ENCODE assay signal across 27 mouse cellular contexts in genomic region chr19:23023316-23023960, GRCm38 (mm10).
DNase-seq lines count a peak whose midpoint lies in the region; TF ChIP-seq lines count a peak whose summit lies in the region.
"Had no signal": no experiment of that assay in that cellular context is flagged by ENCODE, and none has a peak within 500 bp of the region (broad histone marks: within the 10 kb centered on the region; RNA-seq: fewer than 3 reads in every experiment).

No protein-coding gene starts in this region.

- H3K27ac ChIP-seq in heart, adult 2 months = peak overlapping the region; percentile 69
- H3K27ac ChIP-seq in heart, embryonic 10.5 days = no peak overlapping the region
- H3K27ac ChIP-seq: forebrain, embryonic 13.5 days; hindbrain, embryonic 13.5 days; limb, embryonic 10.5 days; limb, embryonic 15.5 days; liver, embryonic 13.5 days; midbrain, embryonic 13.5 days had no signal

- H3K9ac ChIP-seq in heart, adult 2 months (ENCODE audit: low read depth, low read length) = no peak overlapping the region
- H3K9ac ChIP-seq: forebrain, embryonic 13.5 days; hindbrain, embryonic 13.5 days; limb, embryonic 15.5 days; liver, embryonic 13.5 days; midbrain, embryonic 13.5 days had no signal

- peaks cover 7% of the 10 kb centered on the region for H3K4me1 ChIP-seq in heart, adult 2 months (ENCODE audit: control insufficient read depth, insufficient read depth, low read length)
- H3K4me1 ChIP-seq in heart, embryonic 10.5 days = peaks cover 12% of the 10 kb centered on the region; the same call in 1 of the 2 replicates
- H3K4me1 ChIP-seq: forebrain, embryonic 13.5 days; hindbrain, embryonic 13.5 days; limb, embryonic 10.5 days; limb, embryonic 15.5 days; liver, embryonic 13.5 days; megakaryocyte, embryonic 14.5 days; midbrain, embryonic 13.5 days had no signal

- TF ChIP-seq POLR2A in heart, adult 2 months (IDR thresholded peaks at IDR 0.05; ENCODE audit: insufficient read depth, low read depth, low read length) = no peak

- H3K36me3 ChIP-seq in heart, adult 2 months (ENCODE audit: control insufficient read depth, insufficient read depth, low read length) = peaks cover 4% of the 10 kb centered on the region
- no peaks in the 10 kb centered on the region for H3K36me3 ChIP-seq in heart, embryonic 10.5 days
- H3K36me3 ChIP-seq: hindbrain, embryonic 13.5 days; limb, embryonic 10.5 days; limb, embryonic 15.5 days; liver, embryonic 13.5 days; midbrain, embryonic 13.5 days had no signal

- no peak for TF ChIP-seq CTCF in heart, adult 2 months (IDR thresholded peaks at IDR 0.05)

- WGBS in heart, adult 2 months = 73% methylated on average over 7 of the region's 7 CpGs
- 84% methylated on average over 7 of the region's 7 CpGs for WGBS in heart, embryonic 10.5 days

- no peak overlapping the region for H3K4me3 ChIP-seq in heart, adult 2 months
- no peak overlapping the region for H3K4me3 ChIP-seq in heart, embryonic 10.5 days
- H3K4me3 ChIP-seq: forebrain, embryonic 13.5 days; hindbrain, embryonic 13.5 days; limb, embryonic 10.5 days; limb, embryonic 15.5 days; liver, embryonic 13.5 days; megakaryocyte, embryonic 14.5 days; midbrain, embryonic 13.5 days had no signal

- intact Hi-C loops in heart, adult 2 months (cut with DNase I) = no loop called here

- peak; percentile 47 to 55 for DNase-seq in cerebellum, postnatal 14 days
- DNase-seq in cerebellum, postnatal 36 days = no peak
- DNase-seq in heart, adult 2 months = no peak
- no peak for DNase-seq in heart, embryonic 10.5 days (ENCODE audit: low spot score)
- DNase-seq in brain, adult 2 months (ENCODE audit: low read depth, low spot score) = peak; percentile 54
- DNase-seq in retina, embryonic 14.5 days (ENCODE audit: low spot score) = peak; percentile 74
- DNase-seq in spleen, postnatal 4 days (ENCODE audit: low spot score in 2 of 2) = no peak
- DNase-seq: adrenal gland, postnatal 10 days; cerebellum, adult 2 months; gastrocnemius, postnatal 10 days; heart, postnatal 4 days; kidney, adult 9 months; kidney, postnatal 10 days; layer of hippocampus, adult 9-11 months; liver, embryonic 13.5 days; lung, adult 18-20 months; lung, postnatal 4 days; right cerebral cortex, postnatal 4 days; thymus, adult 2 months; thymus, postnatal 36 days had no signal

- H3K27me3 ChIP-seq in heart, adult 2 months (ENCODE audit: control insufficient read depth, insufficient read depth, low read length) = no peaks in the 10 kb centered on the region
- H3K27me3 ChIP-seq in heart, embryonic 10.5 days (ENCODE audit: insufficient read depth, poor library complexity, severe bottlenecking) = no peaks in the 10 kb centered on the region
- H3K27me3 ChIP-seq: forebrain, embryonic 13.5 days; hindbrain, embryonic 13.5 days; limb, embryonic 15.5 days; liver, embryonic 13.5 days; megakaryocyte, embryonic 14.5 days; midbrain, embryonic 13.5 days; Patski had no signal

- no peaks in the 10 kb centered on the region for H3K9me3 ChIP-seq in heart, embryonic 10.5 days
- H3K9me3 ChIP-seq: forebrain, embryonic 13.5 days; hindbrain, embryonic 13.5 days; limb, embryonic 10.5 days; limb, embryonic 15.5 days; liver, embryonic 13.5 days; megakaryocyte, embryonic 14.5 days; midbrain, embryonic 13.5 days had no signal

- no peak for TF ChIP-seq EP300 in heart, adult 2 months (IDR thresholded peaks at IDR 0.05; ENCODE audit: insufficient read depth, low read depth, low read length)

- H3K79me2 ChIP-seq in heart, adult 2 months (replicated peaks; ENCODE audit: control insufficient read depth, insufficient read depth, low read length) = no peaks in the 10 kb centered on the region

Comparison
In these comparisons a context has a peak if more than half of its experiments do, and no peak if none do; other contexts are left out.
1. DNase-seq: peak in cerebellum, postnatal 14 days (2 of 2), brain, adult 2 months (single experiment) and retina, embryonic 14.5 days (single experiment); none in cerebellum, postnatal 36 days (0 of 2), heart, adult 2 months (0 of 2), heart, embryonic 10.5 days (single experiment) and spleen, postnatal 4 days (0 of 2).